Mouse (Mus musculus): ENCODE results near the gene Dgcr8. TPM values are rescaled to one million over a fixed set of nuclear protein-coding genes. Genes with fewer than 3 reads are reported as not detected.

Gene Dgcr8
- total RNA-seq, 2 experiments from 2014 or later: 12.1 to 13.0 TPM

- H3K4me3 ChIP-seq: peak overlapping the region; percentile 58
- peak overlapping the region; percentile 85 for H3K27ac ChIP-seq
- no peak for TF ChIP-seq CTCF (IDR thresholded peaks at IDR 0.05)
- intact Hi-C loops (cut with DNase I): loop anchor here (10.0 kb wide), 1 partner anchor 315 kb away; the partner anchor contains the start of genes Ess2 and Gsc2
- DNase-seq: peak; percentile 80
These were observed 59.4 kb downstream of the Dgcr8 start for GRCm38 (mm10) chr16:18229622-18230021.

GRCm38 (mm10) chr16:18228856-18229255 is 60.2 kb downstream of the Dgcr8 start:
- no peak for TF ChIP-seq CTCF (IDR thresholded peaks at IDR 0.05)
- Histone ChIP-seq H3K4me3 (peak overlapping the region; percentile 58), H3K27ac (peak overlapping the region; percentile 85)
- peak; percentile 62 for DNase-seq
- intact Hi-C loops (cut with DNase I): no loop called here

DNA sequence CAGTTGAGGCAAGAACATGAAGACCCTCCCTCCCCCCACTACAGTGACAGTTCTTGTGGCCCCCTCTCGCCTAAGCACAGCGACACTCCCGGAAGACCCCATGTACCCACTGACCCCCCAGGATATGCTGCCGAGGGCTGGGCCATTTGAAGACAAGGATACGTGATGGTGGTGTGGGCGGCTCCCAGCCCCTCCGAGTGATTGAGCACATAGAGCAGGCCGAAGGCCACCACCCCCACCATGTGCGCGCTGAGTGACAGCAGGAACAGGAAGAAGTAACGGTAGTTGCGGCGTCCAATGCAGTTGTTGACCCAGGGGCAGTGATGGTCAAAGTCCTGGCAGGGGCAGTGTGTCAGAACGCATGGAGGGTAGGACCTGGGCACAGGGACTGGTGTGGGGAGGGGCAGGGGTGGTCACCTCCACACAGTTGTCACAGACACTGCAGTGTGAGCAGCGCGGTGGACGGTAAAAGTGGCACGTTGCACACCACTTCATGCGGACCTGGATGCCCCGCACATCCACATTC is 61.1 kb downstream of the Dgcr8 start:
- no peak for DNase-seq
- Histone ChIP-seq H3K4me3 (no peak overlapping the region), H3K27ac (peak overlapping the region; percentile 85; the same call in 1 of the 2 replicates)
- TF ChIP-seq CTCF (IDR thresholded peaks at IDR 0.05): no peak
- intact Hi-C loops (cut with DNase I): no loop called here

DNA sequence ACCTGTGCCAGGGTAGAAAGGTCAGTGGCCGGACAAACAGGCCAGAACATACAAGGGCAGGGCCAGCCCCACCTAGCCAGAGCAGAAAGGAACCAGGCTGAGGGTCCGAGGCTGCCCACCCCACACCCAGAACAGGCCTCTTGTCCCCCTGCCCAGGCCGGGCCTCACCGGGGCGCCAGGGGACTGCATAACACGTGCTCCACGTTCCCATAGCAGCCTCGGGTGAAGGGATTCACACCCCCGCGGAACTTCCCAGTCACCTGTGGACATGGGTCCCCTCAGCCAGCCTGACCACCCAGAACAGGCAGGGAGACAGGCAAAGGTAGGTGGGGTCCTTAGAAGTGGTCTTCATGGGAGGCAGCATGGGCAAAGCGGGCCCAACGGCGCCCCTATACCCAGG is 61.9 kb downstream of the Dgcr8 start:
- intact Hi-C loops (cut with DNase I): no loop called here
- no peak overlapping the region for H3K4me3 ChIP-seq
- TF ChIP-seq CTCF (IDR thresholded peaks at IDR 0.05): no peak
- H3K27ac ChIP-seq: no peak overlapping the region
- no peak for DNase-seq

- no peak for TF ChIP-seq CTCF (IDR thresholded peaks at IDR 0.05)
- no peak overlapping the region for H3K4me3 ChIP-seq
- peak overlapping the region; percentile 53 for H3K27ac ChIP-seq
- peak; percentile 62 for DNase-seq
- intact Hi-C loops (cut with DNase I): no loop called here
These were observed 66.9 kb downstream of the Dgcr8 start for GRCm38 (mm10) chr16:18222188-18222587.

DNA sequence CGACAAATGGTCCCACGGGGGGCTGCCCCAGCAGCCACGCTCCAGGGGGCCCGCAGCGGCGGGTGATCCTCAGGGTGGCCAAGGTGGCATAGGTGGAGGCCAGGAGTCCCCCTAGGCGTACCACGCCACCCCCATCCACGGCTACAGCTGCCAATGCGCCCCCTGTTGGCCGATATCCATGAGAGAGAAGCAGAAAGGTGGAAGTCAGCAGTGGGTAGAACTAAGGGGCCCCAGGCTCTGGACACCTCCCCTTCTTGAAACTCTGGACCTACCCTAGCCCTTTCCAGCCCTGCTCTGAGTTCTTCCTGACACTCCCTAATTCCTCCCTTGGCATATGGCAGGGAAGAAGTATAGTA is 67.5 kb downstream of the Dgcr8 start:
- intact Hi-C loops (cut with DNase I): no loop called here
- no peak for DNase-seq
- TF ChIP-seq CTCF (IDR thresholded peaks at IDR 0.05): no peak
- Histone ChIP-seq H3K4me3 (no peak overlapping the region), H3K27ac (peak overlapping the region; percentile 31; the same call in 1 of the 2 replicates)

GRCm38 (mm10) chr16:18220856-18221542 is 68.0 kb downstream of the Dgcr8 start:
- intact Hi-C loops (cut with DNase I): no loop called here
- no peak for TF ChIP-seq CTCF (IDR thresholded peaks at IDR 0.05)
- DNase-seq: no peak

GRCm38 (mm10) chr16:18220001-18220400 is 69.0 kb downstream of the Dgcr8 start:
- no peak for TF ChIP-seq CTCF (IDR thresholded peaks at IDR 0.05)
- Histone ChIP-seq H3K27ac (no peak overlapping the region), H3K4me3 (no peak overlapping the region)
- intact Hi-C loops (cut with DNase I): no loop called here
- no peak for DNase-seq

More at GRCm38 (mm10) chr16:18220856-18221542, 68.0 kb downstream of the Dgcr8 start:
- no peak overlapping the region for H3K4me3 ChIP-seq
- H3K27ac ChIP-seq: no peak overlapping the region

GRCm38 (mm10) chr16:18218580-18218996 is 70.5 kb downstream of the Dgcr8 start:
- H3K4me3 ChIP-seq: no peak overlapping the region
- TF ChIP-seq CTCF (IDR thresholded peaks at IDR 0.05): no peak
- DNase-seq: no peak
- intact Hi-C loops (cut with DNase I): no loop called here
- H3K27ac ChIP-seq: no peak overlapping the region

DNA sequence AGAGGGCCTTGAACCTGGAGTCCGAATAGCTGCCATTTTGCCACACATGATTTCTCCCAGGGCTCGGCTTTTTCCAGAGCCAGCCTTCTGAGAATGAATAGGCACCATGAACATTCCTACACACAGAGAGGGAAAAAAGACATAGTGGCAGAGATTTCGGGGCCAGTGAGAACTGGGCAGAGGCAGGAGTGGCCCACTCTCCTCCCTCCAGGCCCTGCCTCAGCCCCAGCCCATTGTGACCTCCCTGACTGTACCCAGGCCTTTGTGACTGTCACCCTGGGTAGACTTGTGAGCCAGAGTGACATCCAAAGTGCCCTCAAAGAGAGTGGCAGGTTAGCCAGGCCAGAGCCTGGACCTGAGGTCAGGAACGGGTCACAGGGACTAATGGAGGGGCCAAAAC is 71.5 kb downstream of the Dgcr8 start, which contains the start of gene Ccdc188:
Gene Ccdc188 (plus strand): TSS at position 301 of the 400 bp plus-strand sequence.
- no peak for DNase-seq
- H3K4me3 ChIP-seq: no peak within 1 kb of the TSS
- no peak within 1 kb of the TSS for H3K27ac ChIP-seq
- intact Hi-C loops (cut with DNase I): no loop called here
- TF ChIP-seq CTCF (IDR thresholded peaks at IDR 0.05): no peak

- no peak for TF ChIP-seq CTCF (IDR thresholded peaks at IDR 0.05)
- Histone ChIP-seq H3K27ac (peak overlapping the region; percentile 51; the same call in 1 of the 2 replicates), H3K4me3 (peak overlapping the region; percentile 59)
- intact Hi-C loops (cut with DNase I): no loop called here
- DNase-seq: no peak
These were observed 74.2 kb downstream of the Dgcr8 start for GRCm38 (mm10) chr16:18214858-18215257.

- TF ChIP-seq CTCF (IDR thresholded peaks at IDR 0.05): no peak
- Histone ChIP-seq H3K27ac (no peak overlapping the region), H3K4me3 (no peak overlapping the region)
- no peak for DNase-seq
- intact Hi-C loops (cut with DNase I): no loop called here
These were observed 75.4 kb downstream of the Dgcr8 start for GRCm38 (mm10) chr16:18213689-18214088.

GRCm38 (mm10) chr16:18211417-18212171 is 77.5 kb downstream of the Dgcr8 start:
- intact Hi-C loops (cut with DNase I): loop anchor here (1.0 to 2.0 kb wide), 3 partner anchors 35 to 159 kb away; partner anchors contain the start of gene Dgcr6
- Histone ChIP-seq H3K27ac (no peak overlapping the region), H3K4me3 (no peak overlapping the region)
- TF ChIP-seq CTCF (IDR thresholded peaks at IDR 0.05): peak; percentile 100
- peak; percentile 91 for DNase-seq

Data from gastrocnemius, adult 2 months (tissue).